Mouse (Mus musculus) bone marrow, adult 2 months (tissue): ENCODE measurements around the gene Ly6g5c. TPM values are rescaled to one million over a fixed set of nuclear protein-coding genes. Genes with fewer than 3 reads are reported as not detected.

Experiments
- H3K27ac ChIP-seq: fragments of 200-500 bp; 2 replicates; pipeline ENCODE4 v1.5.1; 2012; ENCODE audit warnings: low read depth, mild to moderate bottlenecking, control low read depth, inconsistent platforms, low read length; ENCODE audit not compliant: control insufficient read depth, poor library complexity, insufficient read depth
- H3K4me1 ChIP-seq: fragments of 200-500 bp; 2 replicates; pipeline ENCODE4 v1.6.1; 2011; ENCODE audit warnings: low read length; ENCODE audit not compliant: control insufficient read depth, insufficient read depth
- H3K4me3 ChIP-seq: fragments of 200-500 bp; replicated peaks from 2 replicates; pipeline ENCODE3; 2011; ENCODE audit warnings: mild to moderate bottlenecking, low read depth, low read length, control low read depth; ENCODE audit not compliant: control insufficient read depth
- CTCF ChIP-seq: fragments of 200-500 bp; IDR thresholded peaks from 2 replicates; pipeline ENCODE4 v1.5.1; 2011; ENCODE audit warnings: low read length, control low read depth; ENCODE audit not compliant: control insufficient read depth, insufficient read depth
- POLR2A ChIP-seq: fragments of 200-500 bp; IDR thresholded peaks from 2 replicates; pipeline ENCODE4 v1.6.1; 2011; ENCODE audit warnings: low read depth, mild to moderate bottlenecking, control low read depth, low read length, borderline replicate concordance; ENCODE audit not compliant: control insufficient read depth
- WGBS: fragments of 180-500 bp; shearing (Covaris S2); methylation state at CpG from one replicate; pipeline ENCODE4 v1.1.7; 2018; 5-methylcytosine and 5-hydroxymethylcytosine counted together
- polyA plus RNA-seq: library from polyadenylated mRNA; stranded (reverse); fragments of >200 nt; gene quantifications from 2 replicates; pipeline ENCODE4 v1.2.4, GENCODE M21; 2011; ENCODE audit warnings: low replicate concordance; ENCODE audit not compliant: missing spikeins, insufficient read depth, insufficient read length

Ly6g5c gene
- polyA plus RNA-seq, 1 experiment = not detected

GRCm38 (mm10) chr17:35159638-35160037, 51.6 kb downstream of the Ly6g5c start:
- H3K27ac ChIP-seq = no peak overlapping the region
- TF ChIP-seq CTCF = no peak
- TF ChIP-seq POLR2A = no peak
- WGBS = 87% methylated on average over 7 of the region's 7 CpGs
- H3K4me3 ChIP-seq = no peak overlapping the region
- peaks cover 2% of the 10 kb centered on the region; the same call in 1 of the 2 replicates for H3K4me1 ChIP-seq

- TF ChIP-seq CTCF (no peak), POLR2A (no peak)
- Histone ChIP-seq H3K4me1 (peaks cover 3% of the 10 kb centered on the region; the same call in 1 of the 2 replicates), H3K27ac (no peak overlapping the region), H3K4me3 (no peak overlapping the region)
- 80% methylated on average over 11 of the region's 11 CpGs for WGBS
Measured at GRCm38 (mm10) chr17:35161421-35161820, 53.3 kb downstream of the Ly6g5c start.

Other genes with a start within 250 kb of the Ly6g5c start
- 8.4 and 14.5 TPM in 2 replicates for gene Cfb, start 245.8 kb upstream of the Ly6g5c start, polyA plus RNA-seq
- 2.8 and 5.7 TPM in 2 replicates for gene Zbtb12, start 228.8 kb upstream of the Ly6g5c start, polyA plus RNA-seq
- 2.0 TPM in 1 of 2 replicates, not detected in the other for gene Gm20547, start 226.2 kb upstream of the Ly6g5c start, polyA plus RNA-seq
- 3.7 and 5.9 TPM in 2 replicates for gene C2, start 210.0 kb upstream of the Ly6g5c start, polyA plus RNA-seq
- gene Ehmt2, start 209.8 kb upstream of the Ly6g5c start, polyA plus RNA-seq = 60.6 and 104 TPM in 2 replicates
- 1.3 TPM in 1 of 2 replicates, not detected in the other for gene Slc44a4, start 193.8 kb upstream of the Ly6g5c start, polyA plus RNA-seq
- 18.1 and 33.6 TPM in 2 replicates for gene Neu1, start 177.0 kb upstream of the Ly6g5c start, polyA plus RNA-seq
- 1.3 and 5.5 TPM in 2 replicates for gene Hspa1b, start 149.0 kb upstream of the Ly6g5c start, polyA plus RNA-seq
- not detected in 2 replicates for gene Gm20481, start 138.4 kb upstream of the Ly6g5c start, polyA plus RNA-seq
- 1.9 TPM in 1 of 2 replicates, not detected in the other for gene Hspa1a, start 136.1 kb upstream of the Ly6g5c start, polyA plus RNA-seq
- not detected in 2 replicates for gene Hspa1l, start 135.6 kb upstream of the Ly6g5c start, polyA plus RNA-seq
- 70.0 and 84.5 TPM in 2 replicates for gene Lsm2, start 126.4 kb upstream of the Ly6g5c start, polyA plus RNA-seq
- 117 and 158 TPM in 2 replicates for gene Vars, start 107.3 kb upstream of the Ly6g5c start, polyA plus RNA-seq
- 0.77 and 1.2 TPM in 2 replicates for gene Vwa7, start 91.7 kb upstream of the Ly6g5c start, polyA plus RNA-seq
- gene Sapcd1, start 80.3 kb upstream of the Ly6g5c start, polyA plus RNA-seq = 18.9 and 31.7 TPM in 2 replicates
- gene Msh5, start 61.5 kb upstream of the Ly6g5c start, polyA plus RNA-seq = 12.1 and 17.2 TPM in 2 replicates
- gene Clic1, start 58.3 kb upstream of the Ly6g5c start, polyA plus RNA-seq = 76.2 and 141 TPM in 2 replicates
- 12.5 and 15.2 TPM in 2 replicates for gene Ddah2, start 49.2 kb upstream of the Ly6g5c start, polyA plus RNA-seq
- 1.6 and 1.7 TPM in 2 replicates for gene Ly6g6c, start 42.9 kb upstream of the Ly6g5c start, polyA plus RNA-seq
- gene Mpig6b, start 42.1 kb upstream of the Ly6g5c start, polyA plus RNA-seq = 16.5 and 35.6 TPM in 2 replicates
- gene Ly6g6e, start 31.4 kb upstream of the Ly6g5c start, polyA plus RNA-seq = 1.3 TPM in 1 of 2 replicates, not detected in the other
- gene Ly6g6d, start 30.2 kb upstream of the Ly6g5c start, polyA plus RNA-seq = 9.2 and 26.2 TPM in 2 replicates
- 14.3 and 53.1 TPM in 2 replicates for gene Ly6g6f, start 22.7 kb upstream of the Ly6g5c start, polyA plus RNA-seq
- 48.7 and 73.1 TPM in 2 replicates for gene Abhd16a, start 19.0 kb upstream of the Ly6g5c start, polyA plus RNA-seq
- gene Ly6g5b, start 7.1 kb downstream of the Ly6g5c start, polyA plus RNA-seq = 3.4 and 4.7 TPM in 2 replicates
- 29.8 and 39.0 TPM in 2 replicates for gene Gpank1, start 13.2 kb downstream of the Ly6g5c start, polyA plus RNA-seq
- gene Csnk2b, start 13.8 kb downstream of the Ly6g5c start, polyA plus RNA-seq = 155 and 166 TPM in 2 replicates
- gene D17H6S53E, start 18.1 kb downstream of the Ly6g5c start, polyA plus RNA-seq = 6.8 and 20.2 TPM in 2 replicates
- 6.0 TPM in 1 of 2 replicates, not detected in the other for gene Apom, start 23.8 kb downstream of the Ly6g5c start, polyA plus RNA-seq
- gene Bag6, start 26.9 kb downstream of the Ly6g5c start, polyA plus RNA-seq = 104 and 195 TPM in 2 replicates
- 208 and 214 TPM in 2 replicates for gene Prrc2a, start 56.6 kb downstream of the Ly6g5c start, polyA plus RNA-seq
- gene Aif1, start 67.8 kb downstream of the Ly6g5c start, polyA plus RNA-seq = 48.9 and 51.7 TPM in 2 replicates
- 50.4 and 139 TPM in 2 replicates for gene Lst1, start 80.2 kb downstream of the Ly6g5c start, polyA plus RNA-seq
- 38.6 and 66.2 TPM in 2 replicates for gene Ltb, start 86.2 kb downstream of the Ly6g5c start, polyA plus RNA-seq
- 3.2 and 7.4 TPM in 2 replicates for gene Tnf, start 93.7 kb downstream of the Ly6g5c start, polyA plus RNA-seq
- 3.5 and 4.4 TPM in 2 replicates for gene Lta, start 97.1 kb downstream of the Ly6g5c start, polyA plus RNA-seq
- not detected in 2 replicates for gene Gm16181, start 112.6 kb downstream of the Ly6g5c start, polyA plus RNA-seq
- gene Atp6v1g2, start 125.4 kb downstream of the Ly6g5c start, polyA plus RNA-seq = 4.1 and 9.9 TPM in 2 replicates
- 9.9 and 24.9 TPM in 2 replicates for gene Nfkbil1, start 127.5 kb downstream of the Ly6g5c start, polyA plus RNA-seq
- gene Ddx39b, start 133.5 kb downstream of the Ly6g5c start, polyA plus RNA-seq = 275 and 374 TPM in 2 replicates
- gene H2-D1, start 154.5 kb downstream of the Ly6g5c start, polyA plus RNA-seq = 399 and 727 TPM in 2 replicates
- gene H2-Q1, start 212.1 kb downstream of the Ly6g5c start, polyA plus RNA-seq = not detected in 2 replicates
- gene H2-Q2, start 234.0 kb downstream of the Ly6g5c start, polyA plus RNA-seq = not detected in 2 replicates